9 mouse cellular contexts compared by ENCODE assay signal in genomic region chr10:8955499-8956211, GRCm38 (mm10).
DNase-seq lines count a peak whose midpoint lies in the region; ATAC-seq lines count a peak whose summit lies in the region.
"Had no signal": no experiment of that assay in that cellular context is flagged by ENCODE, and none has a peak within 500 bp of the region (broad histone marks: within the 10 kb centered on the region; RNA-seq: fewer than 3 reads in every experiment).

No protein-coding gene starts in this region.

- ATAC-seq in midbrain, embryonic 14.5 days (ENCODE audit: low FRiP score, low TSS enrichment), result no peak
- ATAC-seq in midbrain, embryonic 11.5 days (ENCODE audit: low FRiP score), result no peak
- no peak for ATAC-seq in embryonic facial prominence, embryonic 14.5 days (ENCODE audit: low read depth)
- peak; percentile 52; the same call in 1 of the 2 replicates for ATAC-seq in neural tube, embryonic 13.5 days (ENCODE audit: low read depth)

- H3K27ac ChIP-seq in midbrain, embryonic 14.5 days (replicated peaks; ENCODE audit: low read depth, low read length), result peak overlapping the region; percentile 61; the same call in 1 of the 2 replicates
- no peak overlapping the region for H3K27ac ChIP-seq in midbrain, embryonic 11.5 days (ENCODE audit: low read depth, low read length)
- no peak overlapping the region for H3K27ac ChIP-seq in embryonic facial prominence, embryonic 14.5 days (replicated peaks; ENCODE audit: low read depth, low read length)
- peak overlapping the region; percentile 46; the same call in 1 of the 2 replicates for H3K27ac ChIP-seq in neural tube, embryonic 13.5 days (replicated peaks)
- H3K27ac ChIP-seq: embryonic facial prominence, embryonic 13.5 days; liver, embryonic 15.5 days had no signal

- no peaks in the 10 kb centered on the region for H3K9me3 ChIP-seq in midbrain, embryonic 14.5 days (ENCODE audit: control insufficient read depth, low read length)
- H3K9me3 ChIP-seq in midbrain, embryonic 11.5 days (ENCODE audit: control insufficient read depth, low read length), result no peaks in the 10 kb centered on the region
- H3K9me3 ChIP-seq in embryonic facial prominence, embryonic 14.5 days (ENCODE audit: control insufficient read depth, low read length), result no peaks in the 10 kb centered on the region
- H3K9me3 ChIP-seq in neural tube, embryonic 13.5 days, result no peaks in the 10 kb centered on the region
- H3K9me3 ChIP-seq: embryonic facial prominence, embryonic 13.5 days; liver, embryonic 15.5 days had no signal

- no peak overlapping the region for H3K9ac ChIP-seq in midbrain, embryonic 14.5 days (replicated peaks; ENCODE audit: low read length)
- H3K9ac ChIP-seq in midbrain, embryonic 11.5 days (ENCODE audit: low read length), result no peak overlapping the region
- H3K9ac ChIP-seq in embryonic facial prominence, embryonic 14.5 days (ENCODE audit: low read depth, low read length), result no peak overlapping the region
- H3K9ac ChIP-seq in neural tube, embryonic 13.5 days, result no peak overlapping the region
- H3K9ac ChIP-seq: embryonic facial prominence, embryonic 13.5 days; liver, embryonic 15.5 days had no signal

- no peak overlapping the region for H3K4me3 ChIP-seq in midbrain, embryonic 14.5 days (replicated peaks; ENCODE audit: low read depth, low read length)
- no peak overlapping the region for H3K4me3 ChIP-seq in midbrain, embryonic 11.5 days (ENCODE audit: low read depth, low read length)
- no peak overlapping the region for H3K4me3 ChIP-seq in embryonic facial prominence, embryonic 14.5 days (ENCODE audit: low read depth, low read length)
- no peak overlapping the region for H3K4me3 ChIP-seq in neural tube, embryonic 13.5 days
- H3K4me3 ChIP-seq: embryonic facial prominence, embryonic 13.5 days; liver, embryonic 15.5 days had no signal

- 52% methylated on average over 6 of the region's 6 CpGs for WGBS in midbrain, embryonic 14.5 days
- 64% methylated on average over 6 of the region's 6 CpGs for WGBS in midbrain, embryonic 11.5 days
- 48% methylated on average over 6 of the region's 6 CpGs for WGBS in embryonic facial prominence, embryonic 14.5 days
- 45% methylated on average over 6 of the region's 6 CpGs for WGBS in neural tube, embryonic 13.5 days

- no peak overlapping the region for H3K4me2 ChIP-seq in midbrain, embryonic 14.5 days (ENCODE audit: low read length)
- H3K4me2 ChIP-seq in midbrain, embryonic 11.5 days, result no peak overlapping the region
- H3K4me2 ChIP-seq in embryonic facial prominence, embryonic 14.5 days (ENCODE audit: low read depth, low read length), result no peak overlapping the region
- no peak overlapping the region for H3K4me2 ChIP-seq in neural tube, embryonic 13.5 days
- H3K4me2 ChIP-seq: embryonic facial prominence, embryonic 13.5 days; liver, embryonic 15.5 days had no signal

- no peaks in the 10 kb centered on the region for H3K36me3 ChIP-seq in midbrain, embryonic 14.5 days (ENCODE audit: control insufficient read depth, insufficient read depth, low read length)
- H3K36me3 ChIP-seq in midbrain, embryonic 11.5 days (ENCODE audit: control insufficient read depth, insufficient read depth, low read length), result no peaks in the 10 kb centered on the region
- no peaks in the 10 kb centered on the region for H3K36me3 ChIP-seq in embryonic facial prominence, embryonic 14.5 days (ENCODE audit: control insufficient read depth, insufficient read depth, low read length)
- H3K36me3 ChIP-seq in neural tube, embryonic 13.5 days, result no peaks in the 10 kb centered on the region
- H3K36me3 ChIP-seq: embryonic facial prominence, embryonic 13.5 days; liver, embryonic 15.5 days had no signal

- H3K4me1 ChIP-seq in midbrain, embryonic 14.5 days (ENCODE audit: control insufficient read depth, insufficient read depth, low read length), result peaks cover 2% of the 10 kb centered on the region; the same call in 1 of the 2 replicates
- no peaks in the 10 kb centered on the region for H3K4me1 ChIP-seq in midbrain, embryonic 11.5 days (ENCODE audit: control insufficient read depth, insufficient read depth, low read length)
- H3K4me1 ChIP-seq in embryonic facial prominence, embryonic 14.5 days (ENCODE audit: control insufficient read depth, insufficient read depth, low read length), result no peaks in the 10 kb centered on the region
- peaks cover 16% of the 10 kb centered on the region for H3K4me1 ChIP-seq in neural tube, embryonic 13.5 days (replicated peaks)
- H3K4me1 ChIP-seq: liver, embryonic 15.5 days had no signal

- no peak for DNase-seq in midbrain, embryonic 14.5 days
- no peak for DNase-seq in midbrain, embryonic 11.5 days (ENCODE audit: low spot score, missing footprints)
- DNase-seq in cerebellum, adult 11-12 months, result peak; percentile 32
- DNase-seq in embryonic facial prominence, embryonic 14.5 days (ENCODE audit: low spot score), result peak; percentile 16
- DNase-seq in gastrocnemius, postnatal 10 days, result no peak
- no peak for DNase-seq in right cerebral cortex, postnatal 10 days (ENCODE audit: low spot score in 2 of 2)

- H3K27me3 ChIP-seq in midbrain, embryonic 14.5 days (ENCODE audit: control insufficient read depth, insufficient read depth, low read length), result no peaks in the 10 kb centered on the region
- no peaks in the 10 kb centered on the region for H3K27me3 ChIP-seq in midbrain, embryonic 11.5 days (ENCODE audit: control insufficient read depth, insufficient read depth, low read length)
- no peaks in the 10 kb centered on the region for H3K27me3 ChIP-seq in embryonic facial prominence, embryonic 14.5 days (replicated peaks; ENCODE audit: control insufficient read depth, insufficient read depth, low read length)
- H3K27me3 ChIP-seq in neural tube, embryonic 13.5 days, result no peaks in the 10 kb centered on the region
- H3K27me3 ChIP-seq: liver, embryonic 15.5 days had no signal

Comparison
In these comparisons a context has a peak if more than half of its experiments do, and no peak if none do; other contexts are left out.
1. H3K27ac ChIP-seq: peak in midbrain, embryonic 14.5 days (single experiment) and neural tube, embryonic 13.5 days (single experiment); none in midbrain, embryonic 11.5 days (single experiment) and embryonic facial prominence, embryonic 14.5 days (single experiment).
2. DNase-seq: peak in cerebellum, adult 11-12 months (single experiment) and embryonic facial prominence, embryonic 14.5 days (single experiment); none in midbrain, embryonic 14.5 days (single experiment), midbrain, embryonic 11.5 days (single experiment), gastrocnemius, postnatal 10 days (single experiment) and right cerebral cortex, postnatal 10 days (0 of 2).